Mouse (Mus musculus) lung, embryonic 15.5 days (tissue): ENCODE results near the gene Rpl5. TPM values are rescaled to one million over a fixed set of nuclear protein-coding genes. Genes with fewer than 3 reads are reported as not detected.

ENCODE experiments used
- ATAC-seq: fragments of 200-750 bp; cut with Nextera tagmentation; 2 replicates; pipeline ENCODE4 v1.8.0; 2017; ENCODE audit warnings: moderate number of reproducible peaks, borderline replicate concordance; ENCODE audit not compliant: low FRiP score, low TSS enrichment; ENCODE audit errors: extremely low read depth
- H3K27ac ChIP-seq: fragments of 300-500 bp; sonication (generic); 2 replicates; pipeline ENCODE4 v1.5.1; 2015; ENCODE audit warnings: moderate library complexity, mild to moderate bottlenecking, inconsistent platforms
- H3K27me3 ChIP-seq: fragments of 300-500 bp; sonication (generic); 2 replicates; pipeline ENCODE4 v1.6.1; 2015; ENCODE audit warnings: inconsistent platforms
- H3K36me3 ChIP-seq: fragments of 300-500 bp; sonication (generic); 2 replicates; pipeline ENCODE4 v1.6.1; 2015; ENCODE audit warnings: inconsistent platforms
- H3K4me1 ChIP-seq: fragments of 300-500 bp; sonication (generic); 2 replicates; pipeline ENCODE4 v1.6.1; 2015; ENCODE audit warnings: inconsistent platforms
- H3K4me2 ChIP-seq: fragments of 300-500 bp; sonication (generic); 2 replicates; pipeline ENCODE4 v1.6.1; 2015; ENCODE audit warnings: inconsistent platforms, mild to moderate bottlenecking, moderate library complexity
- H3K4me3 ChIP-seq: fragments of 300-500 bp; sonication (generic); 2 replicates; pipeline ENCODE4 v1.5.1; 2015; ENCODE audit warnings: mild to moderate bottlenecking, inconsistent platforms
- H3K9ac ChIP-seq: fragments of 300-500 bp; sonication (generic); 2 replicates; pipeline ENCODE4 v1.6.1; 2015; ENCODE audit warnings: inconsistent platforms
- H3K9me3 ChIP-seq: fragments of 300-500 bp; sonication (generic); 2 replicates; pipeline ENCODE4 v1.6.1; 2016; ENCODE audit warnings: inconsistent platforms
- WGBS: fragments of 180-500 bp; shearing (Covaris S2); methylation state at CpG from one replicate; pipeline ENCODE4 v1.1.7; 2015; 5-methylcytosine and 5-hydroxymethylcytosine counted together
- polyA plus RNA-seq: library from polyadenylated mRNA; unstranded; fragments of >200 nt; fragmentation: Nextera tagmentation; extraction: Ambion mirVana; gene quantifications from 2 replicates; pipeline ENCODE4 v1.2.1, GENCODE M21; 2015

Rpl5 gene
- polyA plus RNA-seq, 1 experiment from 2014 or later: 64.3 TPM

GRCm38 (mm10) chr5:107950643-107951042 is 50.3 kb downstream of the Rpl5 start:
- Histone ChIP-seq H3K4me1 (peaks cover 12% of the 10 kb centered on the region), H3K9ac (no peak overlapping the region), H3K36me3 (no peaks in the 10 kb centered on the region)

More at GRCm38 (mm10) chr5:107950643-107951042, 50.3 kb downstream of the Rpl5 start:
- H3K4me3 ChIP-seq: no peak overlapping the region
- no peak overlapping the region for H3K27ac ChIP-seq
- H3K27me3 ChIP-seq: no peaks in the 10 kb centered on the region
- H3K9me3 ChIP-seq: no peaks in the 10 kb centered on the region
- WGBS: 65% methylated on average over 5 of the region's 5 CpGs
- no peak for ATAC-seq
- no peak overlapping the region for H3K4me2 ChIP-seq

Other genes starting within 250 kb of the Rpl5 start
- 0.23 and 0.86 TPM in 2 replicates for gene Gfi1, start 174.5 kb upstream of the Rpl5 start, polyA plus RNA-seq
- 0.17 and 0.28 TPM in 2 replicates for gene Ube2d2b, start 70.4 kb upstream of the Rpl5 start, polyA plus RNA-seq
- gene Evi5, start 25.4 kb upstream of the Rpl5 start, polyA plus RNA-seq: 64.5 and 67.3 TPM in 2 replicates
- gene Fam69a, start 86.6 kb downstream of the Rpl5 start, polyA plus RNA-seq: 22.0 and 22.7 TPM in 2 replicates
- 92.0 and 108 TPM in 2 replicates for gene Mtf2, start 165.2 kb downstream of the Rpl5 start, polyA plus RNA-seq
- gene Tmed5, start 232.1 kb downstream of the Rpl5 start, polyA plus RNA-seq: 34.8 and 35.4 TPM in 2 replicates
- 10.9 and 14.3 TPM in 2 replicates for gene Ccdc18, start 232.4 kb downstream of the Rpl5 start, polyA plus RNA-seq